Mouse (Mus musculus) layer of hippocampus, adult 9-10 months (tissue): ENCODE measurements at regions not wholly inside any gene's neighbourhood (a gene's known extent, or its start where the extent isn't known, plus 50 kb on each side); places are given as distances from the start of the nearest gene placed in this dataset.

ENCODE experiments used
- DNase-seq: peaks from one replicate; pipeline ENCODE4 v3.0.0; 2022; ENCODE audit warnings: low spot score

GRCm38 (mm10) chr5:51758289-51758688 lies 190.8 kb upstream of the Ppargc1a start:
- DNase-seq, result no peak

- no peak for DNase-seq
Observed at GRCm38 (mm10) chr5:51757864-51758263, 190.3 kb upstream of the Ppargc1a start.

GRCm38 (mm10) chr5:51752024-51752423 lies 184.5 kb upstream of the Ppargc1a start:
- no peak for DNase-seq

- DNase-seq, result no peak
Observed at GRCm38 (mm10) chr5:51750456-51750855, 182.9 kb upstream of the Ppargc1a start.

- DNase-seq, result no peak
Observed at GRCm38 (mm10) chr5:51740893-51741292, 173.4 kb upstream of the Ppargc1a start.

GRCm38 (mm10) chr5:51730241-51730640 lies 162.7 kb upstream of the Ppargc1a start:
- DNase-seq, result no peak

GRCm38 (mm10) chr5:51729771-51730170 lies 162.2 kb upstream of the Ppargc1a start:
- no peak for DNase-seq

GRCm38 (mm10) chr5:51726762-51727161 lies 159.2 kb upstream of the Ppargc1a start:
- no peak for DNase-seq

GRCm38 (mm10) chr5:51718911-51719310 lies 151.4 kb upstream of the Ppargc1a start:
- no peak for DNase-seq

GRCm38 (mm10) chr5:51718451-51718850 lies 150.9 kb upstream of the Ppargc1a start:
- DNase-seq, result no peak

GRCm38 (mm10) chr5:51711860-51712560 lies 144.5 kb upstream of the Ppargc1a start:
- no peak for DNase-seq

- DNase-seq, result no peak
Observed at GRCm38 (mm10) chr5:51710664-51711063, 143.1 kb upstream of the Ppargc1a start.

GRCm38 (mm10) chr5:51709447-51709991 lies 142.0 kb upstream of the Ppargc1a start:
- DNase-seq, result no peak

- no peak for DNase-seq
Observed at GRCm38 (mm10) chr5:51679884-51680283, 112.4 kb upstream of the Ppargc1a start.

GRCm38 (mm10) chr5:51671190-51671589 lies 103.7 kb upstream of the Ppargc1a start:
- DNase-seq, result no peak

GRCm38 (mm10) chr5:51665241-51665640 lies 97.7 kb upstream of the Ppargc1a start:
- DNase-seq, result no peak

GRCm38 (mm10) chr5:51658232-51658896 lies 90.8 kb upstream of the Ppargc1a start:
- DNase-seq, result no peak

GRCm38 (mm10) chr5:51653507-51653906 lies 86.0 kb upstream of the Ppargc1a start:
- DNase-seq, result no peak

GRCm38 (mm10) chr5:51624400-51624799 lies 56.9 kb upstream of the Ppargc1a start:
- DNase-seq, result no peak
